17 mouse cellular contexts compared by ENCODE assay signal in genomic region chrY:1178476-1178875, GRCm38 (mm10).
"Had no signal": no experiment of that assay in that cellular context is flagged by ENCODE, and none has a peak within 500 bp of the region (broad histone marks: within the 10 kb centered on the region; RNA-seq: fewer than 3 reads in every experiment).

No protein-coding gene starts in this region.

- H3K27me3 ChIP-seq: lung, embryonic 15.5 days; megakaryocyte, embryonic 14.5 days; midbrain, embryonic 13.5 days; midbrain, embryonic 15.5 days; neural tube, embryonic 12.5 days; stomach, embryonic 15.5 days had no signal

- H3K4me3 ChIP-seq: lung, embryonic 15.5 days; megakaryocyte, embryonic 14.5 days; midbrain, embryonic 13.5 days; midbrain, embryonic 15.5 days; neural tube, embryonic 12.5 days; stomach, embryonic 15.5 days had no signal

- H3K36me3 ChIP-seq: lung, embryonic 15.5 days; midbrain, embryonic 13.5 days; midbrain, embryonic 15.5 days; neural tube, embryonic 12.5 days; stomach, embryonic 15.5 days had no signal

- H3K4me2 ChIP-seq: lung, embryonic 15.5 days; midbrain, embryonic 11.5 days; midbrain, embryonic 13.5 days; midbrain, embryonic 15.5 days; neural tube, embryonic 12.5 days; stomach, embryonic 15.5 days had no signal

- H3K9ac ChIP-seq: lung, embryonic 15.5 days; midbrain, embryonic 13.5 days; midbrain, embryonic 15.5 days; neural tube, embryonic 12.5 days; stomach, embryonic 15.5 days had no signal

- H3K27ac ChIP-seq: lung, embryonic 15.5 days; macrophage; midbrain, embryonic 13.5 days; midbrain, embryonic 15.5 days; neural tube, embryonic 12.5 days; stomach, embryonic 15.5 days; stomach, postnatal 0 days had no signal

- ATAC-seq: lung, postnatal 0 days; midbrain, embryonic 13.5 days; midbrain, embryonic 15.5 days had no signal

- DNase-seq: lung, adult 2 months; lung, postnatal 14 days; lung, postnatal 36 days; right cerebral cortex, postnatal 14 days; thymus, adult 2 months; thymus, postnatal 25 days; thymus, postnatal 4 days had no signal

- H3K9me3 ChIP-seq: lung, embryonic 15.5 days; megakaryocyte, embryonic 14.5 days; midbrain, embryonic 13.5 days; midbrain, embryonic 15.5 days; neural tube, embryonic 12.5 days; stomach, embryonic 15.5 days had no signal

- H3K4me1 ChIP-seq: lung, embryonic 15.5 days; megakaryocyte, embryonic 14.5 days; midbrain, embryonic 13.5 days; midbrain, embryonic 15.5 days; neural tube, embryonic 12.5 days; stomach, embryonic 15.5 days had no signal
